Mouse (Mus musculus) lung, postnatal 0 days (tissue): ENCODE data around the gene Smox.
A peak's percentile ranks its signal among the peaks of the same experiment; 100 is the strongest.

Experiments used
- CTCF ChIP-seq: IDR thresholded peaks from 2 replicates; pipeline ENCODE4 v1.5.1; 2016; ENCODE audit warnings: antibody characterized with exemption, mild to moderate bottlenecking
- EP300 ChIP-seq: IDR thresholded peaks from 2 replicates; pipeline ENCODE4 v1.6.1; 2016; ENCODE audit warnings: antibody characterized with exemption, mild to moderate bottlenecking, control low read depth

DNA sequence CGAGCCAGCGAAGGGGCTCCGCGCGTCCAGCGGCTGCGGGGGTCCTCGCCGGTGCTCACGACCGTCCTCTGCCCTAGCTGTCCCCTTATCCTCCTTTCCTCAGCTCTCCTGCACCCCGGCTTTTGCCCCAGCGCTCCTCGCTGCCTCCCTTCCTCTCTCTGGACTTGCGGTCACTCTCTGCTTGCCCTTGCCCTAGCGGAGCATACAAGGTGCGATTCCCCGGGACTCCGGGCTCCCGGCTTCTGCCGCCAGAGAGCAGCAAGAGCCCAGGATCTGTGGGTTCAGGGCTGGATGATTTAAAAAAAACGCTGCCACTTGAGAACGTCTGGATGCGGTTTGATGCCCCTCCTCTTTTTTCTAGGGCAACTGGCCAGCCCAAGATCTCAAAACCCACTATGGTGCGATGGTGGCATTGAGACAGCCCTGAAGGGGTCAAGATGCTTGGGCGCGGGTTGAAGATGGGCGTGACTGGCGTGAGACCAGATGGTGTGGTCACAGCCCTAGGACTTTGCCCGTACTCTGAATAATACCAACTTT, 71.4 kb downstream of the Smox start:
- TF ChIP-seq CTCF, result peak; percentile 70
- no peak for TF ChIP-seq EP300
